Mouse (Mus musculus): Measurements from ENCODE around the gene Rp9. TPM values are rescaled to one million over a fixed set of nuclear protein-coding genes. Genes with fewer than 3 reads are reported as not detected.
"Not testable (repeated sequence)": the region's sequence is repeated elsewhere in the genome, so short reads cannot be mapped to it uniquely, and the experiment has no call there.

The Rp9 gene
- polyA plus RNA-seq, 1 experiment from 2014 or later: 42.7 TPM

- H3K4me2 ChIP-seq: no peak overlapping the region
- H3K4me3 ChIP-seq: no peak overlapping the region
- H3K4me1 ChIP-seq (replicated peaks): no peaks in the 10 kb centered on the region
- peaks cover 63% of the 10 kb centered on the region for H3K36me3 ChIP-seq
- no peaks in the 10 kb centered on the region for H3K27me3 ChIP-seq
- no peak overlapping the region for H3K27ac ChIP-seq
- no peaks in the 10 kb centered on the region for H3K9me3 ChIP-seq (replicated peaks)
- no peak overlapping the region for H3K9ac ChIP-seq
- ATAC-seq (replicated peaks; ENCODE audit: insufficient number of reproducible peaks, insufficient read depth, low FRiP score, low read depth): no peak
- 83% methylated on average over 11 of the region's 11 CpGs for WGBS
Observed at GRCm38 (mm10) chr9:22457142-22457835, 12.3 kb downstream of the Rp9 start.

GRCm38 (mm10) chr9:22455041-22455440, 14.5 kb downstream of the Rp9 start:
- H3K27me3 ChIP-seq: no peaks in the 10 kb centered on the region

GRCm38 (mm10) chr9:22453990-22454389, 15.6 kb downstream of the Rp9 start, which contains the start of gene Gm17545:
Gene Gm17545 (plus strand): TSS chr9:22454290.
- ATAC-seq (replicated peaks; ENCODE audit: insufficient number of reproducible peaks, insufficient read depth, low FRiP score, low read depth); H3K4me3 ChIP-seq; H3K9me3 ChIP-seq (replicated peaks); H3K27ac ChIP-seq; H3K4me2 ChIP-seq; H3K9ac ChIP-seq; H3K27me3 ChIP-seq; H3K4me1 ChIP-seq (replicated peaks): not testable (repeated sequence)
- peaks cover 74% of the 10 kb centered on the region for H3K36me3 ChIP-seq
- WGBS: 90% methylated on average over 8 of the region's 8 CpGs

More at GRCm38 (mm10) chr9:22455041-22455440, 14.5 kb downstream of the Rp9 start:
- no peak overlapping the region for H3K4me2 ChIP-seq
- no peaks in the 10 kb centered on the region for H3K9me3 ChIP-seq (replicated peaks)
- no peak overlapping the region for H3K4me3 ChIP-seq
- ATAC-seq (replicated peaks; ENCODE audit: insufficient number of reproducible peaks, insufficient read depth, low FRiP score, low read depth): no peak
- no peak overlapping the region for H3K9ac ChIP-seq
- H3K27ac ChIP-seq: no peak overlapping the region
- H3K4me1 ChIP-seq (replicated peaks): no peaks in the 10 kb centered on the region
- H3K36me3 ChIP-seq: peaks cover 64% of the 10 kb centered on the region

- no peak overlapping the region for H3K4me3 ChIP-seq
- H3K4me2 ChIP-seq: no peak overlapping the region
- H3K27ac ChIP-seq: no peak overlapping the region
- H3K27me3 ChIP-seq: no peaks in the 10 kb centered on the region
- WGBS: 89% methylated on average over 10 of the region's 10 CpGs
- H3K9ac ChIP-seq: no peak overlapping the region
- no peaks in the 10 kb centered on the region for H3K9me3 ChIP-seq (replicated peaks)
- ATAC-seq (replicated peaks; ENCODE audit: insufficient number of reproducible peaks, insufficient read depth, low FRiP score, low read depth): no peak
- no peaks in the 10 kb centered on the region for H3K4me1 ChIP-seq (replicated peaks)
- H3K36me3 ChIP-seq: peaks cover 79% of the 10 kb centered on the region
Observed at GRCm38 (mm10) chr9:22453501-22453924, 16.0 kb downstream of the Rp9 start.

- Histone ChIP-seq H3K4me2 (no peak overlapping the region), H3K27ac (no peak overlapping the region), H3K36me3 (peaks cover 87% of the 10 kb centered on the region)
Observed at GRCm38 (mm10) chr9:22452697-22453096, 16.8 kb downstream of the Rp9 start.

GRCm38 (mm10) chr9:22449209-22449608, 20.3 kb downstream of the Rp9 start:
- peaks cover 67% of the 10 kb centered on the region for H3K36me3 ChIP-seq
- H3K27ac ChIP-seq: no peak overlapping the region
- no peak for ATAC-seq (replicated peaks; ENCODE audit: insufficient number of reproducible peaks, insufficient read depth, low FRiP score, low read depth)
- no peak overlapping the region for H3K4me2 ChIP-seq
- H3K27me3 ChIP-seq: no peaks in the 10 kb centered on the region
- WGBS: 90% methylated on average over 6 of the region's 6 CpGs
- H3K9me3 ChIP-seq (replicated peaks): no peaks in the 10 kb centered on the region
- no peaks in the 10 kb centered on the region for H3K4me1 ChIP-seq (replicated peaks)
- H3K9ac ChIP-seq: no peak overlapping the region
- no peak overlapping the region for H3K4me3 ChIP-seq

More at GRCm38 (mm10) chr9:22452697-22453096, 16.8 kb downstream of the Rp9 start:
- no peaks in the 10 kb centered on the region for H3K27me3 ChIP-seq
- H3K4me3 ChIP-seq: no peak overlapping the region
- H3K9me3 ChIP-seq (replicated peaks): no peaks in the 10 kb centered on the region
- ATAC-seq (replicated peaks; ENCODE audit: insufficient number of reproducible peaks, insufficient read depth, low FRiP score, low read depth): no peak
- no peaks in the 10 kb centered on the region for H3K4me1 ChIP-seq (replicated peaks)
- H3K9ac ChIP-seq: no peak overlapping the region
- 74% methylated on average over 10 of the region's 10 CpGs for WGBS

GRCm38 (mm10) chr9:22448420-22448819, 21.1 kb downstream of the Rp9 start:
- 86% methylated on average over 13 of the region's 13 CpGs for WGBS
- Histone ChIP-seq H3K4me2 (no peak overlapping the region), H3K9ac (no peak overlapping the region), H3K27me3 (no peaks in the 10 kb centered on the region), H3K4me1 (replicated peaks) (no peaks in the 10 kb centered on the region), H3K9me3 (replicated peaks) (no peaks in the 10 kb centered on the region), H3K27ac (no peak overlapping the region), H3K36me3 (peaks cover 59% of the 10 kb centered on the region), H3K4me3 (no peak overlapping the region)
- no peak for ATAC-seq (replicated peaks; ENCODE audit: insufficient number of reproducible peaks, insufficient read depth, low FRiP score, low read depth)

- Histone ChIP-seq H3K4me1 (replicated peaks) (no peaks in the 10 kb centered on the region), H3K27me3 (no peaks in the 10 kb centered on the region), H3K4me2 (no peak overlapping the region), H3K9me3 (replicated peaks) (no peaks in the 10 kb centered on the region), H3K36me3 (peaks cover 47% of the 10 kb centered on the region), H3K4me3 (no peak overlapping the region), H3K9ac (no peak overlapping the region), H3K27ac (no peak overlapping the region)
- WGBS: 88% methylated on average over 5 of the region's 5 CpGs
- no peak for ATAC-seq (replicated peaks; ENCODE audit: insufficient number of reproducible peaks, insufficient read depth, low FRiP score, low read depth)
Observed at GRCm38 (mm10) chr9:22447213-22447612, 22.3 kb downstream of the Rp9 start.

- H3K27me3 ChIP-seq: no peaks in the 10 kb centered on the region
- no peak for ATAC-seq (replicated peaks; ENCODE audit: insufficient number of reproducible peaks, insufficient read depth, low FRiP score, low read depth)
- WGBS: 74% methylated on average over 1 of the region's 1 CpGs
- no peak overlapping the region for H3K4me3 ChIP-seq
- H3K4me2 ChIP-seq: no peak overlapping the region
- peaks cover 35% of the 10 kb centered on the region for H3K36me3 ChIP-seq
- H3K4me1 ChIP-seq (replicated peaks): no peaks in the 10 kb centered on the region
- no peak overlapping the region for H3K27ac ChIP-seq
- no peak overlapping the region for H3K9ac ChIP-seq
- no peaks in the 10 kb centered on the region for H3K9me3 ChIP-seq (replicated peaks)
Observed at GRCm38 (mm10) chr9:22445123-22445522, 24.4 kb downstream of the Rp9 start.

GRCm38 (mm10) chr9:22443157-22443556, 26.4 kb downstream of the Rp9 start:
- H3K9me3 ChIP-seq (replicated peaks): no peaks in the 10 kb centered on the region
- 84% methylated on average over 10 of the region's 10 CpGs for WGBS
- H3K9ac ChIP-seq: no peak overlapping the region
- H3K4me3 ChIP-seq: no peak overlapping the region
- peaks cover 16% of the 10 kb centered on the region for H3K36me3 ChIP-seq
- no peak overlapping the region for H3K4me2 ChIP-seq
- no peaks in the 10 kb centered on the region for H3K4me1 ChIP-seq (replicated peaks)
- ATAC-seq (replicated peaks; ENCODE audit: insufficient number of reproducible peaks, insufficient read depth, low FRiP score, low read depth): no peak
- H3K27me3 ChIP-seq: no peaks in the 10 kb centered on the region
- no peak overlapping the region for H3K27ac ChIP-seq

- WGBS: 61% methylated on average over 1 of the region's 1 CpGs
Observed at GRCm38 (mm10) chr9:22438826-22439225, 30.7 kb downstream of the Rp9 start.

GRCm38 (mm10) chr9:22434101-22434500, 35.4 kb downstream of the Rp9 start:
- no peaks in the 10 kb centered on the region for H3K36me3 ChIP-seq
- WGBS: 65% methylated on average over 2 of the region's 2 CpGs
- no peaks in the 10 kb centered on the region for H3K9me3 ChIP-seq (replicated peaks)
- H3K9ac ChIP-seq: no peak overlapping the region
- H3K27me3 ChIP-seq: no peaks in the 10 kb centered on the region
- H3K4me3 ChIP-seq: no peak overlapping the region
- H3K4me1 ChIP-seq (replicated peaks): peaks cover 12% of the 10 kb centered on the region
- no peak for ATAC-seq (replicated peaks; ENCODE audit: insufficient number of reproducible peaks, insufficient read depth, low FRiP score, low read depth)
- H3K4me2 ChIP-seq: no peak overlapping the region
- no peak overlapping the region for H3K27ac ChIP-seq

More at GRCm38 (mm10) chr9:22438826-22439225, 30.7 kb downstream of the Rp9 start:
- no peak overlapping the region for H3K27ac ChIP-seq
- H3K4me3 ChIP-seq: no peak overlapping the region
- H3K4me1 ChIP-seq (replicated peaks): no peaks in the 10 kb centered on the region
- no peaks in the 10 kb centered on the region for H3K27me3 ChIP-seq
- H3K9ac ChIP-seq: no peak overlapping the region
- H3K36me3 ChIP-seq: no peaks in the 10 kb centered on the region
- H3K4me2 ChIP-seq: no peak overlapping the region
- ATAC-seq (replicated peaks; ENCODE audit: insufficient number of reproducible peaks, insufficient read depth, low FRiP score, low read depth): no peak
- no peaks in the 10 kb centered on the region for H3K9me3 ChIP-seq (replicated peaks)

Data from heart, embryonic 15.5 days (tissue).